Mouse (Mus musculus) embryonic facial prominence, embryonic 15.5 days (tissue): Measurements from ENCODE around the gene Galnt15. TPM values are rescaled to one million over a fixed set of nuclear protein-coding genes. Genes with fewer than 3 reads are reported as not detected.

Experiments used
- ATAC-seq: fragments of 200-750 bp; cut with Nextera tagmentation; 2 replicates; pipeline ENCODE4 v1.8.0; 2017; ENCODE audit warnings: low read depth, moderate TSS enrichment; ENCODE audit not compliant: insufficient number of reproducible peaks, low FRiP score, low TSS enrichment
- H3K27ac ChIP-seq: fragments of 300-500 bp; sonication (generic); replicated peaks from 2 replicates; pipeline ENCODE4 v1.5.1; 2015; ENCODE audit warnings: mild to moderate bottlenecking, inconsistent platforms
- H3K27me3 ChIP-seq: fragments of 300-500 bp; sonication (generic); 2 replicates; pipeline ENCODE4 v1.6.1; 2015; ENCODE audit warnings: inconsistent platforms
- H3K36me3 ChIP-seq: fragments of 300-500 bp; sonication (generic); 2 replicates; pipeline ENCODE4 v1.6.1; 2015; ENCODE audit warnings: mild to moderate bottlenecking, inconsistent platforms
- H3K4me1 ChIP-seq: fragments of 300-500 bp; sonication (generic); 2 replicates; pipeline ENCODE4 v1.6.1; 2015; ENCODE audit warnings: inconsistent platforms
- H3K4me2 ChIP-seq: fragments of 300-500 bp; sonication (generic); replicated peaks from 2 replicates; pipeline ENCODE4 v1.6.1; 2015; ENCODE audit warnings: mild to moderate bottlenecking, inconsistent platforms
- H3K4me3 ChIP-seq: fragments of 300-500 bp; sonication (generic); replicated peaks from 2 replicates; pipeline ENCODE4 v1.5.1; 2015; ENCODE audit warnings: mild to moderate bottlenecking, inconsistent platforms
- H3K9ac ChIP-seq: fragments of 300-500 bp; sonication (generic); 2 replicates; pipeline ENCODE4 v1.6.1; 2015; ENCODE audit warnings: inconsistent platforms
- H3K9me3 ChIP-seq: fragments of 300-500 bp; sonication (generic); replicated peaks from 2 replicates; pipeline ENCODE4 v1.6.1; 2016; ENCODE audit warnings: inconsistent platforms
- WGBS: fragments of 180-500 bp; shearing (Covaris S2); methylation state at CpG from one replicate; pipeline ENCODE4 v1.1.7; 2015; 5-methylcytosine and 5-hydroxymethylcytosine counted together
- polyA plus RNA-seq: library from polyadenylated mRNA; unstranded; fragments of >200 nt; fragmentation: Nextera tagmentation; extraction: Ambion mirVana; gene quantifications from 2 replicates; pipeline ENCODE4 v1.2.1, GENCODE M21; 2015

Galnt15 gene
- polyA plus RNA-seq, 1 experiment from 2014 or later: 0.48 TPM

DNA sequence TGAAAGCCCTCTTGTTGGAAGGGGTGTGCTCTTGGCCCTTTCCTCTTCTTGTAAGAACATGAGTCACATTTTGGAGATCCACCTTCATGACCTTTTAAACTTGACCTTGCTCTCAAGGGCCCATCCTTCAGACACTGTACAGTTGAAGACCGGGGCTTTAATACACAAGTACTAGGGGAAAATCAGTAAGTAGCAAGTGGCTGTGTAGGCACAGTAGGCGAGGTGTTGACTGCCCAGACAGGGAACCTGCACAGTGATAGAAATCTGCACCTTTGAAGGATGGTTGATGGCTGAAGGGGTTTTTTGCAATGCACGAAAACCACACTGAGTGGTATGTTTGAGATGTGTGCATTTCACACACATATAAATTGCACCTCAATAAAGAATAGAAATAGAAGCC, 12.3 kb upstream of the Galnt15 start:
- Histone ChIP-seq H3K36me3 (no peaks in the 10 kb centered on the region), H3K9ac (no peak overlapping the region), H3K4me3 (no peak overlapping the region), H3K27ac (no peak overlapping the region), H3K4me1 (peaks cover 7% of the 10 kb centered on the region), H3K9me3 (no peaks in the 10 kb centered on the region), H3K27me3 (no peaks in the 10 kb centered on the region), H3K4me2 (no peak overlapping the region)
- whole genome bisulfite sequencing: 76% methylated on average over 3 of the region's 3 CpGs
- ATAC-seq: no peak

DNA sequence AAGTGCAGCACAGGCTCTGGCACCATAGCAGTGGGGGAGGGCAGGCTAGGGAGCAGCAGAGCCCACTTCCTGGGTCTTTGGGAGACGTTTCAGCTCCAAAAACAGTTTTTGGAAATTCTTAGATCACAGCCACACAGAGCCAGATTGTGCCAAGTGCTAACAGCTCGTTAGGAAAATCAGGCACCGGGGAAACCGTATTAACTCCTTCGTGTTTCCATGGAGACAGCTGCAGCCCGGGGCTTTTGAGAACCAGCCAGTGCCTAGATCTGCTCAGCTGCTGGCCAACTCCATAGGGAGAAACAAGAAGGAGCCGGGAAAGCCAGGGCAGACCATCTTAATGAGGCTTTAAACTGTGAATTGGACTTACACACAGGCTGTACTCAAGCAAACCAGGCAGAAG, 11.9 kb upstream of the Galnt15 start:
- Histone ChIP-seq H3K27ac (0 out of 2 replicates have a peak overlapping the region, but pooled peaks have one; percentile 34), H3K9ac (no peak overlapping the region), H3K36me3 (no peaks in the 10 kb centered on the region), H3K4me3 (no peak overlapping the region), H3K4me1 (peaks cover 7% of the 10 kb centered on the region), H3K4me2 (no peak overlapping the region), H3K27me3 (no peaks in the 10 kb centered on the region), H3K9me3 (no peaks in the 10 kb centered on the region)
- ATAC-seq: peak; percentile 65; the same call in 1 of the 2 replicates
- WGBS: 5% methylated on average over 7 of the region's 7 CpGs

DNA sequence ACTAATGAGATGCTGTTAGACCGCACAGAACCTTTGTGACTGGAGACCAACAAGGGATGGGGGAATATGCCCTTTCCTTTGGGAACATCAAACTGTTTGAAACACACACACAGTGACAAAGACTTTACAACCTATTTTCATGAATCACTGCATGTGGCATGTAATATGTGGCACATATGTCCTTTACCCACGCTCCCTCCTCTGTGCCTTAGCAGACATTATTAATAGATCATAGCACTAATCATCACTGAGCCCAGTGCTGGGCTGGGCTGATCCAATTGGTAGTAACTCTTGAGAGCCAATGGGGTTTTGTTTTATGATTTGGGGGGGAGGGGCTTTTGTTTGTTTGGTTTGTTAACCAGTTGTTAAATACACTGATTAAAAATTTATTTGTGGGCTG, 11.3 kb upstream of the Galnt15 start:
- 67% methylated on average over 2 of the region's 2 CpGs for WGBS

DNA sequence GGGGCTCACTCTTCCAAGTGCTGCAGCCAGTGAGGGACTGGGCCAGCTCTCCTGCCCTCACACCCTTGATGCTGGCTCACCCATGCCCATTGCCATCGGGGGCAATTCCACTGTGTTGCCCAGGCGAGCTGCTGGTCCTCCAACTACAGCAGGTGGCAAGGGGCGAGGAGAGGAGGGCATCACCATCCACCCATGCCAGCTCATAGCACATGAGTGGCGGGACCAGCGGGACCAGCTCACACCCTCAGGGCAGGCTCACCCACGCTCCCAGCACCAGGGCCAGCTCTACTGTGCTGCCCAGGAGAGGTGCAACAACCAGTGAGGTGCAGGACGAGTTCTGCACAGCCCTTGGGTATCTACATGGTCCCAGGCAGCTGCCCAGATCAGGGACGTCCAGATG, 9.7 kb upstream of the Galnt15 start:
- no peaks in the 10 kb centered on the region for H3K27me3 ChIP-seq
- H3K9ac ChIP-seq: no peak overlapping the region
- H3K9me3 ChIP-seq: no peaks in the 10 kb centered on the region
- no peak overlapping the region for H3K27ac ChIP-seq
- H3K4me1 ChIP-seq: peaks cover 7% of the 10 kb centered on the region
- 0 out of 2 replicates have a peak, but pooled peaks have one; percentile 9 for ATAC-seq
- H3K4me2 ChIP-seq: no peak overlapping the region
- 75% methylated on average over 8 of the region's 8 CpGs for WGBS
- H3K36me3 ChIP-seq: no peaks in the 10 kb centered on the region
- H3K4me3 ChIP-seq: no peak overlapping the region

More for the DNA sequence above, 11.3 kb upstream of the Galnt15 start:
- Histone ChIP-seq H3K4me2 (no peak overlapping the region), H3K27me3 (no peaks in the 10 kb centered on the region), H3K36me3 (no peaks in the 10 kb centered on the region), H3K9ac (no peak overlapping the region), H3K4me3 (no peak overlapping the region), H3K9me3 (no peaks in the 10 kb centered on the region), H3K27ac (no peak overlapping the region), H3K4me1 (peaks cover 7% of the 10 kb centered on the region)
- ATAC-seq: no peak

- WGBS: 66% methylated on average over 9 of the region's 9 CpGs
- no peaks in the 10 kb centered on the region for H3K9me3 ChIP-seq
- no peak overlapping the region for H3K4me3 ChIP-seq
- ATAC-seq: no peak
- H3K27me3 ChIP-seq: no peaks in the 10 kb centered on the region
- no peak overlapping the region for H3K9ac ChIP-seq
- peaks cover 3% of the 10 kb centered on the region; the same call in 1 of the 2 replicates for H3K4me1 ChIP-seq
- no peaks in the 10 kb centered on the region for H3K36me3 ChIP-seq
- no peak overlapping the region for H3K27ac ChIP-seq
- H3K4me2 ChIP-seq: no peak overlapping the region
These were observed 6.8 kb upstream of the Galnt15 start for GRCm38 (mm10) chr14:32021967-32022366.

- Histone ChIP-seq H3K4me3 (no peak overlapping the region), H3K4me2 (no peak overlapping the region), H3K9me3 (no peaks in the 10 kb centered on the region), H3K9ac (no peak overlapping the region), H3K4me1 (no peaks in the 10 kb centered on the region), H3K27me3 (no peaks in the 10 kb centered on the region), H3K36me3 (no peaks in the 10 kb centered on the region), H3K27ac (no peak overlapping the region)
- ATAC-seq: no peak
These were observed 6.3 kb upstream of the Galnt15 start for GRCm38 (mm10) chr14:32022450-32022849.

DNA sequence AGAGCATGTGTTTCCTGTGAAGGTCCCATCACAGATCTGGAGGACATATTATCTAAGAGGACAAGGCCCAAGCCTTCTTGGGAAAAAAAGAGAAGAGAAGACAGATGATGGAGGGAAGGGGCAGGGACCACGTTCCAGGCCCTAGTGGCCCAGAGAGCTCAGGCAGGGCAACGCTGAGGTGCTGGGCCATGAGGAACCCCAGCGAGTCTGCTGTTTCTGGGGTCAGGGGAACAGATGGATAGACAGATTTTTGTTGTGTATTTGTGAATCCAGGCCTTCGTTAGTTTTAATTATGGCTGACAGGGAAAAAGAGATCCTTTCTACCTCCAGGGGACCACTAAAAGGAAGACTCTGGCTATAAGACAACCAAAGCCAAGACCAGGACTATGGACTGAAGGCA, 4.9 kb upstream of the Galnt15 start:
- no peaks in the 10 kb centered on the region for H3K36me3 ChIP-seq
- H3K4me1 ChIP-seq: peaks cover 11% of the 10 kb centered on the region
- WGBS: 85% methylated on average over 4 of the region's 4 CpGs
- H3K9ac ChIP-seq: no peak overlapping the region
- H3K27me3 ChIP-seq: no peaks in the 10 kb centered on the region; the same call in 1 of the 2 replicates
- H3K4me3 ChIP-seq: no peak overlapping the region
- H3K27ac ChIP-seq: no peak overlapping the region
- no peaks in the 10 kb centered on the region for H3K9me3 ChIP-seq
- no peak for ATAC-seq
- H3K4me2 ChIP-seq: no peak overlapping the region

- Histone ChIP-seq H3K27ac (no peak overlapping the region), H3K36me3 (no peaks in the 10 kb centered on the region), H3K4me1 (peaks cover 14% of the 10 kb centered on the region), H3K9ac (no peak overlapping the region), H3K4me2 (no peak overlapping the region), H3K27me3 (peaks cover 7% of the 10 kb centered on the region), H3K9me3 (no peaks in the 10 kb centered on the region), H3K4me3 (no peak overlapping the region)
- WGBS: 65% methylated on average over 7 of the region's 7 CpGs
- ATAC-seq: no peak
These were observed 1.6 kb upstream of the Galnt15 start for GRCm38 (mm10) chr14:32027218-32027617.

DNA sequence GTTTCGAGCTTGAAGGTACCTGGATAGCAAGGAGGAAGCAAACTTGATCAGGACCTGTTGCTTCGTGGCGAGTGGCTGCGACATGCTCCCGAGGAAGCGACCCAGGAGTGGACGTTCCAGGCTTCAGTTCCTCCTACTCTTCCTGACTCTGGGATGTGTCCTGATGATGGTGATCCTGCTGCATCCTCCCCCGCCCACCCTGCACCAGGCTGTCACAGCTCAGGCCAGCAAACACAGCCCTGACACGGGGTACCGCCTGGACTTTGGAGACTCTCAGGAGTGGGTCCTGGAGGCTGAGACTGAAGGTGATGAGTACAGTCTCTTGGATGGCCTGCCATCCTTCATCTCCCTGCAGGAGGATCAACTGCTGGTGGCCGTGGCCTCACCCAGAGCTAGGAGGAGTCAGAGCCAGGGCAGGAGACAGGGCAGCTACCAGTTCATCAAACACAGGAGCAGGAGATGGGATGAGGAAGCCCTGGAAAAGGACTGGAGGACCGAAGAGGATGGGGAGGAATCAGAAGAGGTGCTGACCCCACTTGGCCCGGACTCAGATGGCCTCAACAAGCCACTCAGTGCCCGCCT, 713 bp downstream of the Galnt15 start:
- no peak overlapping the region for H3K4me2 ChIP-seq
- H3K36me3 ChIP-seq: no peaks in the 10 kb centered on the region
- H3K9me3 ChIP-seq: no peaks in the 10 kb centered on the region
- H3K27ac ChIP-seq: no peak overlapping the region
- H3K27me3 ChIP-seq: peaks cover 7% of the 10 kb centered on the region
- no peak overlapping the region for H3K4me3 ChIP-seq
- 69% methylated on average over 14 of the region's 14 CpGs for WGBS
- no peak overlapping the region for H3K9ac ChIP-seq
- peaks cover 14% of the 10 kb centered on the region for H3K4me1 ChIP-seq
- no peak for ATAC-seq

DNA sequence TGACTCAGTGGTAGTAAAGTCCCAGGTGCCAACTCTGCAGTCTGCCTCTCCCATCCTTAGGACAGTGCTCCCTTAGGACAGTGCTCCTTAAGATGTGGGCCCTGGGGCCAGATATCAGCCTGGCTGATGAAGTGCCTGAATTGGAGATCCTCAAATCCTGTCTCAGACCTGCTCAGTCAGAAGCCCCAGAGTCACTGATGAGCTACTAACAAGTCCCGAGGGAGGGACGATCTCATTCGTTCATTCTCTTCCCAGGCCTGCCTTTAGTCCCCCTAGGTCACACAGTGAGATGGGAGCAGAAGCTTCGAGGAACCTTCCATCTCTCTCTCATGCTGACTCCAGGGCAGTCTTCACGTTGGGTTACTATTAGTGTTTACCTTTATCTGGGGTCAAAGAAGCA, 1.3 kb downstream of the Galnt15 start:
- peaks cover 14% of the 10 kb centered on the region for H3K4me1 ChIP-seq
- H3K4me3 ChIP-seq: no peak overlapping the region
- no peak overlapping the region for H3K4me2 ChIP-seq
- no peaks in the 10 kb centered on the region for H3K9me3 ChIP-seq
- ATAC-seq: no peak
- peaks cover 7% of the 10 kb centered on the region for H3K27me3 ChIP-seq
- WGBS: 59% methylated on average over 5 of the region's 5 CpGs
- no peaks in the 10 kb centered on the region for H3K36me3 ChIP-seq
- H3K27ac ChIP-seq: no peak overlapping the region
- no peak overlapping the region for H3K9ac ChIP-seq

DNA sequence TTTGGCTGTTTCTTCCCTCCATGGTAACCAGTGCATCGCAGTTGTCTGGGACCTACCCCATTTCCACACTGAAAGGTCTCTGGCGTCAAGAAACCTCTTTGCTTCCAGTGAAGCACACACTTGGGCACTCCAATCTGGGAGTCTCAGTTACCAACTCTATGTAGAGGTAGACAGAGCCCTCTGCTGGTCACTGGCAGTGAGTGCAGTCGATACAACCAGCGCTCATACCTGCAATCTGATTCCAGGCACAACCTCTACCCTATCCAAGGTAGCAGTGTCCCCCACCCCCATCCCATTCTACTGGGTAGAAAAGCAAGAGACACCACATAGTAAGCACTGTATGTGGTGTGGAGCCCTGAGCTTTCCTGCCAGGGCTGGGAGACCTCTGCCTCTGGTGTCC, 3.7 kb downstream of the Galnt15 start:
- WGBS: 6% methylated on average over 4 of the region's 4 CpGs
- H3K4me1 ChIP-seq: peaks cover 14% of the 10 kb centered on the region
- ATAC-seq: no peak
- H3K36me3 ChIP-seq: no peaks in the 10 kb centered on the region
- peaks cover 7% of the 10 kb centered on the region for H3K27me3 ChIP-seq
- no peak overlapping the region for H3K4me2 ChIP-seq
- H3K27ac ChIP-seq: no peak overlapping the region
- no peak overlapping the region for H3K4me3 ChIP-seq
- H3K9ac ChIP-seq: no peak overlapping the region
- H3K9me3 ChIP-seq: no peaks in the 10 kb centered on the region

GRCm38 (mm10) chr14:32036482-32036881, 7.7 kb downstream of the Galnt15 start:
- 70% methylated on average over 5 of the region's 5 CpGs for WGBS
- no peaks in the 10 kb centered on the region for H3K9me3 ChIP-seq

More at GRCm38 (mm10) chr14:32036482-32036881, 7.7 kb downstream of the Galnt15 start:
- Histone ChIP-seq H3K27ac (no peak overlapping the region), H3K4me1 (no peaks in the 10 kb centered on the region), H3K36me3 (no peaks in the 10 kb centered on the region), H3K4me2 (no peak overlapping the region), H3K27me3 (no peaks in the 10 kb centered on the region), H3K4me3 (no peak overlapping the region), H3K9ac (no peak overlapping the region)
- no peak for ATAC-seq
